8 mouse cellular contexts compared by ENCODE assay signal in the genomic region with DNA sequence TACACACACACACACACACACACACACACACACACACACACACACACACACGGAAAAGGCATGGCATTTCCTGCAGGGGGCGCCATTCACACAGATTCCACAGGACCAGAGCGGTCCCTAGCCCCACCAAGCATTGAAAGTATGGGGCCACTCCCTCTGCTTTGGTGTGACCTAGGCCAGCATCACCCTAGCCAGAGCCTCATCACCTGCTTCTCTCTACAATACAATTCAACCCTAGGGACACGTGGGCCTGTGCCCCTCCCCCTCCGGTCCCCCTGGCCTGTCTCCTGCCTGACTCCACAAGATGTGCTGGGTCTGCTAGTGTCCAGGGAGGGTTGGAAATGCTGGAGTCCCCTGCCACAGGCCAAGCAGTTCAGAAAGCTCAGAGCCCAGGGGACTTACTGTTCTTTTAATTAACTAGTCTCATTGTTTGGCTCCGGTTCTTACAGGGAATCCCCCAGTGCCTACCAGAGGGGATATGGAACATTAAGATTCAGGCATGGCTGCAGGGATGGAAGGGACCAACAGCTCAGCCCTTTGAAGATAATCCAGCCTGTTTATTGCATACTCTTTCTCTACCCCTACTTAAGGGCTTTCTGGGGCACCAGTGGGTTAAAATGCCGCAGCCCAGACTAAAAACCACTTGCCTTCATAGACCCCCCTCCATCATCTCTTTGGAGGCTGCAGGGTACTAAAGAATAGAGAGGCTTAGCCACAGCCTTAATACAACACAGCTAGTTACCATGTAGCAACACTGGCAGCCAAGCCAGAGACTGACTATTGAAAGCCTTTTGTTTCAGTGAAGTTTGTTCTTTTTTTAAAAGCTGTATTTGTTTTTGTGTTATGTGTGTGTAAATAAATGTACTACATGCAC.
DNase-seq lines count a peak whose midpoint lies in the region; ATAC-seq and TF ChIP-seq lines count a peak whose summit lies in the region.

No protein-coding gene starts in this region.

- TF ChIP-seq CTCF in spleen, adult 2 months (IDR thresholded peaks at IDR 0.05; ENCODE audit: extremely low read depth, insufficient read depth, insufficient read length, insufficient replicate concordance) = peak; percentile 10; the same call in 1 of the 2 replicates

- no peaks in the 10 kb centered on the region for H3K9me3 ChIP-seq in hindbrain, embryonic 12.5 days (replicated peaks)
- H3K9me3 ChIP-seq in midbrain, embryonic 16.5 days (replicated peaks; ENCODE audit: control insufficient read depth, low read length, poor library complexity, severe bottlenecking) = no peaks in the 10 kb centered on the region

- no peaks in the 10 kb centered on the region for H3K27me3 ChIP-seq in spleen, adult 2 months (ENCODE audit: control insufficient read depth, insufficient read depth, low read length)
- H3K27me3 ChIP-seq in hindbrain, embryonic 12.5 days = peaks cover 3% of the 10 kb centered on the region
- peaks cover 3% of the 10 kb centered on the region; the same call in 1 of the 2 replicates for H3K27me3 ChIP-seq in midbrain, embryonic 16.5 days (ENCODE audit: control insufficient read depth, insufficient read depth, low read depth, low read length)

- no peak for TF ChIP-seq POLR2A in spleen, adult 2 months (IDR thresholded peaks at IDR 0.05; ENCODE audit: low read depth, low read length)

- H3K4me2 ChIP-seq in hindbrain, embryonic 12.5 days (replicated peaks) = no peak overlapping the region
- no peak overlapping the region for H3K4me2 ChIP-seq in midbrain, embryonic 16.5 days (ENCODE audit: low read length)

- H3K27ac ChIP-seq in spleen, adult 2 months (ENCODE audit: insufficient read depth, low read length) = no peak overlapping the region
- peak overlapping the region; percentile 61 for H3K27ac ChIP-seq in hindbrain, embryonic 12.5 days
- peak overlapping the region; percentile 30 for H3K27ac ChIP-seq in midbrain, embryonic 16.5 days (ENCODE audit: low read length)

- WGBS in spleen, adult 2 months = 48% methylated on average over 7 of the region's 7 CpGs
- 11% methylated on average over 7 of the region's 7 CpGs for WGBS in hindbrain, embryonic 12.5 days
- WGBS in midbrain, embryonic 16.5 days = 4% methylated on average over 7 of the region's 7 CpGs

- ATAC-seq in hindbrain, embryonic 12.5 days (ENCODE audit: low FRiP score) = peak; percentile 80
- ATAC-seq in midbrain, embryonic 16.5 days = peak; percentile 64

- H3K4me3 ChIP-seq in spleen, adult 2 months (ENCODE audit: extremely low read depth, insufficient read depth, insufficient read length) = no peak overlapping the region
- no peak overlapping the region for H3K4me3 ChIP-seq in hindbrain, embryonic 12.5 days
- H3K4me3 ChIP-seq in midbrain, embryonic 16.5 days (ENCODE audit: low read depth, low read length) = no peak overlapping the region

- peak overlapping the region; percentile 8; the same call in 1 of the 2 replicates for H3K9ac ChIP-seq in hindbrain, embryonic 12.5 days
- no peak overlapping the region for H3K9ac ChIP-seq in midbrain, embryonic 16.5 days (ENCODE audit: low read depth, low read length)

- no peaks in the 10 kb centered on the region for H3K36me3 ChIP-seq in spleen, adult 2 months (ENCODE audit: control insufficient read depth, insufficient read depth, low read length)
- no peaks in the 10 kb centered on the region for H3K36me3 ChIP-seq in hindbrain, embryonic 12.5 days
- H3K36me3 ChIP-seq in midbrain, embryonic 16.5 days (ENCODE audit: control insufficient read depth, insufficient read depth, low read length) = no peaks in the 10 kb centered on the region

- peak; percentile 69 for DNase-seq in adrenal gland, postnatal 14 days
- DNase-seq in adrenal gland, adult 8-10 months = no peak
- no peak for DNase-seq in spleen, adult 2 months (ENCODE audit: low read depth in 1 of 2, low spot score in 2 of 2)
- no peak for DNase-seq in spleen, postnatal 14 days (ENCODE audit: low spot score in 2 of 2)
- no peak for DNase-seq in left cerebral cortex, adult 9 months (ENCODE audit: low spot score in 2 of 2)
- DNase-seq in ovary, adult 18-20 months (ENCODE audit: low spot score) = no peak

- no peaks in the 10 kb centered on the region for H3K4me1 ChIP-seq in spleen, adult 2 months (ENCODE audit: control insufficient read depth, insufficient read depth, insufficient read length)
- H3K4me1 ChIP-seq in hindbrain, embryonic 12.5 days = peaks cover 25% of the 10 kb centered on the region
- peaks cover 9% of the 10 kb centered on the region; the same call in 1 of the 2 replicates for H3K4me1 ChIP-seq in midbrain, embryonic 16.5 days (ENCODE audit: control insufficient read depth, insufficient read depth, low read length)
